Mouse (Mus musculus): ENCODE measurements around the gene Vmn1r113. TPM values are rescaled to one million over a fixed set of nuclear protein-coding genes. Genes with fewer than 3 reads are reported as not detected.
"Not testable (repeated sequence)": the region's sequence is repeated elsewhere in the genome, so short reads cannot be mapped to it uniquely, and the experiment has no call there.

The Vmn1r113 gene
- not detected in 2 replicates for polyA plus RNA-seq (2015; fragmentation: Nextera tagmentation; extraction: Ambion mirVana)

GRCm38 (mm10) chr7:20786985-20787384 is at the start of gene Vmn1r113:
Gene Vmn1r113 (plus strand): TSS chr7:20787285.
- WGBS = 59% methylated on average over 2 of the region's 2 CpGs
- not testable (repeated sequence) for H3K4me3 ChIP-seq; H3K4me1 ChIP-seq; H3K27ac ChIP-seq; H3K27me3 ChIP-seq; H3K9me3 ChIP-seq (replicated peaks); H3K9ac ChIP-seq; ATAC-seq; H3K4me2 ChIP-seq; H3K36me3 ChIP-seq (ENCODE audit: poor library complexity, severe bottlenecking)

GRCm38 (mm10) chr7:20770885-20771284 is 16.2 kb upstream of the Vmn1r113 start, which contains the start of gene Vmn1r112:
Gene Vmn1r112 (plus strand): TSS chr7:20771185.
- not testable (repeated sequence) for H3K9me3 ChIP-seq (replicated peaks); H3K27ac ChIP-seq; H3K4me2 ChIP-seq; H3K36me3 ChIP-seq (ENCODE audit: poor library complexity, severe bottlenecking); H3K4me3 ChIP-seq; ATAC-seq; H3K9ac ChIP-seq; H3K27me3 ChIP-seq; H3K4me1 ChIP-seq
- WGBS = no CpG with 5 or more reads among the region's 3 CpGs

DNA sequence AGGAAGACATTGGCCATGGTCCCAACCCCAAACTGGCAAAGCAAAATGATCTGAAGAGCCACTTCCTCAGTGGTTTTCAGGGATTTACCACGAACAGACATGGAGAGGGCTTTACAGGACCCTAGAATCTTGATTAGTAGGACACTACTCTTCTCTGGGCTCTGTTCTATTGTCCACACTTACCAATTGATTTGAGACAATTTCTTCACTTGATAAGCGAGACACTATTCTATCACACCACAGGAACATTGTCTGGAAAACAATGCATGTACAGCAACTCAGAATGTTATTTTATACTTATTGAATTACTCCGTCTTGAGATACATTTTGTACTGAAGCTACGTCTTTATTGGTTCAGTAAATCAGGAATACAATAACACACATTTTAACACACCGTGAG is 25.0 kb downstream of the Vmn1r113 start, which contains the start of gene Vmn1r114:
Vmn1r114 (minus strand) TSS at position 101 of the 400 bp plus-strand sequence.
- not testable (repeated sequence) for H3K27me3 ChIP-seq; H3K36me3 ChIP-seq (ENCODE audit: poor library complexity, severe bottlenecking); H3K4me3 ChIP-seq; H3K4me1 ChIP-seq; H3K9ac ChIP-seq; H3K27ac ChIP-seq; H3K9me3 ChIP-seq (replicated peaks); H3K4me2 ChIP-seq; ATAC-seq
- no CpG with 5 or more reads among the region's 5 CpGs for WGBS

Other genes starting within 250 kb of the Vmn1r113 start
- gene Gm5726, start 241.5 kb upstream of the Vmn1r113 start, polyA plus RNA-seq (2015; fragmentation: Nextera tagmentation; extraction: Ambion mirVana) = not detected in 2 replicates
- gene Gm4141, start 211.0 kb upstream of the Vmn1r113 start, polyA plus RNA-seq (2015; fragmentation: Nextera tagmentation; extraction: Ambion mirVana) = not detected in 2 replicates
- gene Gm4513, start 188.3 kb upstream of the Vmn1r113 start, polyA plus RNA-seq (2015; fragmentation: Nextera tagmentation; extraction: Ambion mirVana) = not detected in 2 replicates
- not detected in 2 replicates for gene Vmn1r107, start 118.4 kb upstream of the Vmn1r113 start, polyA plus RNA-seq (2015; fragmentation: Nextera tagmentation; extraction: Ambion mirVana)
- not detected in 2 replicates for gene Vmn1r111, start 84.1 kb upstream of the Vmn1r113 start, polyA plus RNA-seq (2015; fragmentation: Nextera tagmentation; extraction: Ambion mirVana)
- not detected in 2 replicates for gene Gm10668, start 56.7 kb upstream of the Vmn1r113 start, polyA plus RNA-seq (2015; fragmentation: Nextera tagmentation; extraction: Ambion mirVana)
- gene Vmn1r112, start 16.1 kb upstream of the Vmn1r113 start, polyA plus RNA-seq (2015; fragmentation: Nextera tagmentation; extraction: Ambion mirVana) = not detected in 2 replicates
- gene Vmn1r114, start 24.9 kb downstream of the Vmn1r113 start, polyA plus RNA-seq (2015; fragmentation: Nextera tagmentation; extraction: Ambion mirVana) = not detected in 2 replicates
- not detected in 2 replicates for gene Vmn1r115, start 57.7 kb downstream of the Vmn1r113 start, polyA plus RNA-seq (2015; fragmentation: Nextera tagmentation; extraction: Ambion mirVana)
- gene Vmn1r116, start 85.0 kb downstream of the Vmn1r113 start, polyA plus RNA-seq (2015; fragmentation: Nextera tagmentation; extraction: Ambion mirVana) = not detected in 2 replicates
- not detected in 2 replicates for gene Vmn1r117, start 96.8 kb downstream of the Vmn1r113 start, polyA plus RNA-seq (2015; fragmentation: Nextera tagmentation; extraction: Ambion mirVana)
- not detected in 2 replicates for gene Vmn1r118, start 125.1 kb downstream of the Vmn1r113 start, polyA plus RNA-seq (2015; fragmentation: Nextera tagmentation; extraction: Ambion mirVana)
- gene Vmn1r119, start 225.2 kb downstream of the Vmn1r113 start, polyA plus RNA-seq (2015; fragmentation: Nextera tagmentation; extraction: Ambion mirVana) = not detected in 2 replicates

All from forebrain, embryonic 13.5 days (tissue).